Mouse (Mus musculus): Measurements from ENCODE around the gene Pla2g2f. TPM values are rescaled to one million over a fixed set of nuclear protein-coding genes. Genes with fewer than 3 reads are reported as not detected.

The Pla2g2f gene
- total and polyA plus RNA-seq, 3 experiments: not detected

- Histone ChIP-seq H3K4me2 (ENCODE audit: insufficient read depth, low read depth, poor library complexity, severe bottlenecking) (no peak overlapping the region), H3K9ac (ENCODE audit: insufficient read depth, low read depth) (no peak overlapping the region), H3K4me1 (ENCODE audit: control insufficient read depth in 1 of 2, insufficient read depth in 2 of 2) (no peaks in the 10 kb centered on the region; a peak in 1 of 4 replicates), H3K79me2 (replicated peaks; ENCODE audit: control insufficient read depth, extremely low read depth, insufficient read depth, poor library complexity, severe bottlenecking) (no peaks in the 10 kb centered on the region), H3K4me3 (replicated peaks in 1 of 3; ENCODE audit: low read depth in 2 of 3, low read length in 2 of 3, poor library complexity in 1 of 3) (no peak overlapping the region), H3K36me3 (replicated peaks in 1 of 2; ENCODE audit: control insufficient read depth in 1 of 2, insufficient read depth in 1 of 2, low read length in 1 of 2) (no peaks in the 10 kb centered on the region), H3K27me3 (replicated peaks) (peaks cover 72% of the 10 kb centered on the region), H3K27ac (ENCODE audit: insufficient read depth, low read depth) (no peak overlapping the region), H3K9me3 (replicated peaks; ENCODE audit: low read length) (peaks cover 8% of the 10 kb centered on the region)
- dilution Hi-C loops (cut with MboI; ENCODE audit: extremely low pct_ligation_motif_present, extremely low pct_unique_long_range_greater_than_20kb, low sequenced_read_pairs) (no loop called here), in situ Hi-C loops (cut with MboI; ENCODE audit: low pct_ligation_motif_present, low pct_unique_long_range_greater_than_20kb, low sequenced_read_pairs) (no loop called here)
- TF ChIP-seq TCF12 (IDR thresholded peaks at IDR 0.05; ENCODE audit: low read depth, low read length) (no peak), POLR2A (IDR thresholded peaks at IDR 0.05; ENCODE audit: low read depth, low read length) (no peak), SIN3A (IDR thresholded peaks at IDR 0.05; ENCODE audit: low read length) (no peak), TBP (conservative IDR thresholded peaks at IDR 0.05; ENCODE audit: low read depth, low read length) (no peak), NELFE (IDR thresholded peaks at IDR 0.05; ENCODE audit: low read depth, low read length) (no peak), IRF4 (IDR thresholded peaks at IDR 0.05; ENCODE audit: low read depth, low read length) (no peak), USF1 (IDR thresholded peaks at IDR 0.05; ENCODE audit: low read depth, low read length) (no peak), JUN (IDR thresholded peaks at IDR 0.05; ENCODE audit: insufficient read depth, low read depth, low read length) (no peak), EP300 (IDR thresholded peaks at IDR 0.05; ENCODE audit: low read length) (no peak), NRF1 (IDR thresholded peaks at IDR 0.05; ENCODE audit: low read depth, low read length) (no peak)
- no peak for DNase-seq (ENCODE audit: extremely low read depth)
These were observed 3.0 kb downstream of the Pla2g2f start for GRCm38 (mm10) chr4:138754432-138754831.

DNA sequence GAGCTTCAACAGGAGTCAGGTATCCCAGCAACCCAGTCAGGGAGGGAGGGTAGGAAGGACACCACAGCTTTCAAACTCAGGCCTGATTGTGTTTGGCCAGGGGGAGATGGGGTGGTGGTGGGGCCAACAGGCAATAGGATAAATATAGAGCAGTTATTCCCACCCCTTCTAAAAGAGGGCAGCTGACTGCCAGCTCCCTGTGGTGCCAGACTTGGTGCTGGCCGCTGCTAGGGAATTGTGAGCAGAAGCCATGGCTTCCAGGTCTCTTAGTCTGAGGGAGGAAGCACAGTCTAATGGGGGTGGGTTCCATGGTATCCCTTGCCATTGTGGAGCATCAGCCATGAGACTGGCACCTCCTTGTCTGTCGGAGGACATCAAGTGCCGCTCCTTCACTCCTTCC, 3.8 kb downstream of the Pla2g2f start:
- Histone ChIP-seq H3K36me3 (replicated peaks in 1 of 2; ENCODE audit: control insufficient read depth in 1 of 2, insufficient read depth in 1 of 2, low read length in 1 of 2) (no peaks in the 10 kb centered on the region), H3K9me3 (replicated peaks; ENCODE audit: low read length) (peaks cover 8% of the 10 kb centered on the region), H3K4me2 (ENCODE audit: insufficient read depth, low read depth, poor library complexity, severe bottlenecking) (no peak overlapping the region), H3K9ac (ENCODE audit: insufficient read depth, low read depth) (no peak overlapping the region), H3K79me2 (replicated peaks; ENCODE audit: control insufficient read depth, extremely low read depth, insufficient read depth, poor library complexity, severe bottlenecking) (no peaks in the 10 kb centered on the region), H3K4me3 (replicated peaks in 1 of 3; ENCODE audit: low read depth in 2 of 3, low read length in 2 of 3, poor library complexity in 1 of 3) (no peak overlapping the region), H3K4me1 (ENCODE audit: control insufficient read depth in 1 of 2, insufficient read depth in 2 of 2) (no peaks in the 10 kb centered on the region; a peak in 1 of 4 replicates), H3K27ac (ENCODE audit: insufficient read depth, low read depth) (no peak overlapping the region), H3K27me3 (replicated peaks) (peaks cover 73% of the 10 kb centered on the region)
- no peak for TF ChIP-seq ZNF384 (IDR thresholded peaks at IDR 0.05; ENCODE audit: low read depth, low read length)
- no peak for TF ChIP-seq SIN3A (IDR thresholded peaks at IDR 0.05; ENCODE audit: low read length)
- no peak for TF ChIP-seq MEF2A (IDR thresholded peaks at IDR 0.05; ENCODE audit: borderline replicate concordance, low read depth, low read length)
- TF ChIP-seq UBTF (IDR thresholded peaks at IDR 0.05; ENCODE audit: low read depth, low read length): no peak
- TF ChIP-seq USF2 (conservative IDR thresholded peaks at IDR 0.05; ENCODE audit: low read depth, low read length): no peak
- no peak for TF ChIP-seq POLR2AphosphoS2 (IDR thresholded peaks at IDR 0.05; ENCODE audit: low read depth, low read length)
- TF ChIP-seq SMC3 (IDR thresholded peaks at IDR 0.05; ENCODE audit: low read depth, low read length): no peak
- TF ChIP-seq NELFE (IDR thresholded peaks at IDR 0.05; ENCODE audit: low read depth, low read length): no peak
- TF ChIP-seq CHD2 (IDR thresholded peaks at IDR 0.05; ENCODE audit: low read length): no peak
- no peak for TF ChIP-seq JUN (IDR thresholded peaks at IDR 0.05; ENCODE audit: insufficient read depth, low read depth, low read length)
- TF ChIP-seq PAX5 (IDR thresholded peaks at IDR 0.05; ENCODE audit: low read length): no peak
- no peak for TF ChIP-seq CHD1 (IDR thresholded peaks at IDR 0.05; ENCODE audit: low read depth, low read length)
- no peak for TF ChIP-seq ELF1 (IDR thresholded peaks at IDR 0.05; ENCODE audit: low read depth, low read length)
- no peak for TF ChIP-seq E2F4 (IDR thresholded peaks at IDR 0.05; ENCODE audit: insufficient replicate concordance, low read depth, low read length)
- no peak for TF ChIP-seq BHLHE40 (IDR thresholded peaks at IDR 0.05; ENCODE audit: low read depth, low read length)
- TF ChIP-seq RAD21 (IDR thresholded peaks at IDR 0.05; ENCODE audit: low read depth, low read length): no peak
- in situ Hi-C loops (cut with MboI; ENCODE audit: low pct_ligation_motif_present, low pct_unique_long_range_greater_than_20kb, low sequenced_read_pairs) (no loop called here), dilution Hi-C loops (cut with MboI; ENCODE audit: extremely low pct_ligation_motif_present, extremely low pct_unique_long_range_greater_than_20kb, low sequenced_read_pairs) (no loop called here)
- DNase-seq (ENCODE audit: extremely low read depth): no peak
